Mouse (Mus musculus) MEL (cell line): ENCODE results near the gene Vps51. TPM values are rescaled to one million over a fixed set of nuclear protein-coding genes. Genes with fewer than 3 reads are reported as not detected.

Experiments
- DNase-seq: peaks from one replicate; pipeline ENCODE4 v3.0.0; 2011; ENCODE audit warnings: low read depth, low spot score
- H3K27ac ChIP-seq: 2 replicates; pipeline ENCODE4 v1.5.1; 2012; ENCODE audit warnings: low read depth, mild to moderate bottlenecking, control low read depth, low read length, moderate library complexity; ENCODE audit not compliant: control insufficient read depth
- H3K27me3 ChIP-seq, 2 experiments: fragments of 150-350 bp in 1 of 2; sonication (generic) in 1 of 2; 2 replicates each; pipeline ENCODE4 v1.6.1; 2012; ENCODE audit warnings: low read length in 2 of 2, mild to moderate bottlenecking in 2 of 2, improper control_type of control experiment in 1 of 2, moderate library complexity in 1 of 2; ENCODE audit not compliant: insufficient read depth in 2 of 2, control insufficient read depth in 1 of 2
- H3K36me3 ChIP-seq, 2 experiments: 2 replicates each; pipeline ENCODE4 v1.6.1; 2012 to 2014; ENCODE audit warnings: low read length in 2 of 2, improper control_type of control experiment in 1 of 2, inconsistent platforms in 1 of 2, mild to moderate bottlenecking in 1 of 2; ENCODE audit not compliant: insufficient read depth in 2 of 2, control insufficient read depth in 1 of 2
- H3K4me1 ChIP-seq, 2 experiments: fragments of 150-350 bp in 1 of 2; sonication (generic) in 1 of 2; 2 replicates each; pipeline ENCODE4 v1.6.1; 2012; ENCODE audit warnings: low read length in 2 of 2, improper control_type of control experiment in 1 of 2, mild to moderate bottlenecking in 1 of 2; ENCODE audit not compliant: insufficient read depth in 2 of 2, control insufficient read depth in 1 of 2
- H3K4me3 ChIP-seq, 2 experiments: fragments of 150-350 bp in 1 of 2; sonication (generic) in 1 of 2; 2 replicates each; pipeline ENCODE4 v1.5.1; 2012; ENCODE audit warnings: low read depth in 2 of 2, low read length in 2 of 2, mild to moderate bottlenecking in 2 of 2, moderate library complexity in 2 of 2, control low read depth in 1 of 2, improper control_type of control experiment in 1 of 2; ENCODE audit not compliant: control insufficient read depth in 1 of 2, insufficient read depth in 1 of 2
- H3K79me2 ChIP-seq: 2 replicates; pipeline ENCODE4 v1.6.1; 2012; ENCODE audit warnings: mild to moderate bottlenecking, low read length, moderate library complexity; ENCODE audit not compliant: control insufficient read depth, poor library complexity, insufficient read depth
- H3K9ac ChIP-seq: 2 replicates; pipeline ENCODE4 v1.6.1; 2012; ENCODE audit warnings: low read depth, mild to moderate bottlenecking, control low read depth, low read length, moderate library complexity; ENCODE audit not compliant: control insufficient read depth, poor library complexity, severe bottlenecking
- H3K9me3 ChIP-seq: fragments of 150-350 bp; sonication (generic); replicated peaks from 2 replicates; pipeline ENCODE4 v1.6.1; 2012; ENCODE audit warnings: mild to moderate bottlenecking, low read length, improper control_type of control experiment, moderate library complexity; ENCODE audit not compliant: insufficient read depth
- CHD1 ChIP-seq: IDR thresholded peaks from 2 replicates; pipeline ENCODE4 v1.6.1; 2012; ENCODE audit warnings: low read depth, mild to moderate bottlenecking, inconsistent platforms, low read length, improper control_type of control experiment
- CTCF ChIP-seq, 3 experiments: IDR thresholded peaks in 2 of 3; conservative IDR thresholded peaks in 1 of 3; 2 replicates each; pipeline ENCODE4 v1.5.1; 2011 to 2012; ENCODE audit warnings: low read length in 3 of 3, low read depth in 2 of 3, mild to moderate bottlenecking in 2 of 3, improper control_type of control experiment in 1 of 3, inconsistent platforms in 1 of 3, mixed read lengths in 1 of 3, moderate library complexity in 1 of 3; ENCODE audit not compliant: control insufficient read depth in 1 of 3, insufficient read depth in 1 of 3, poor library complexity in 1 of 3, severe bottlenecking in 1 of 3
- E2F4 ChIP-seq: IDR thresholded peaks from 2 replicates; pipeline ENCODE4 v1.6.1; 2011; ENCODE audit warnings: low read depth, low read length, improper control_type of control experiment, borderline replicate concordance
- ELF1 ChIP-seq: IDR thresholded peaks from 2 replicates; pipeline ENCODE4 v1.6.1; 2014; ENCODE audit warnings: low read depth, mild to moderate bottlenecking, inconsistent platforms, low read length, improper control_type of control experiment, moderate library complexity
- EP300 ChIP-seq, 2 experiments: IDR thresholded peaks; 2 replicates each; pipeline ENCODE4 v1.6.1; 2011; ENCODE audit warnings: improper control_type of control experiment in 2 of 2, low read length in 2 of 2, low read depth in 1 of 2, mild to moderate bottlenecking in 1 of 2
- ETS1 ChIP-seq: IDR thresholded peaks from 2 replicates; pipeline ENCODE4 v1.6.1; 2012; ENCODE audit warnings: low read depth, mild to moderate bottlenecking, inconsistent platforms, low read length, improper control_type of control experiment, moderate library complexity
- GATA1 ChIP-seq: IDR thresholded peaks from 2 replicates; pipeline ENCODE4 v1.6.1; 2011; ENCODE audit warnings: low read depth, low read length, improper control_type of control experiment
- HCFC1 ChIP-seq: IDR thresholded peaks from 2 replicates; pipeline ENCODE4 v1.6.1; 2012; ENCODE audit warnings: low read depth, mild to moderate bottlenecking, inconsistent platforms, low read length, improper control_type of control experiment, moderate library complexity
- KAT2A ChIP-seq: conservative IDR thresholded peaks from 2 replicates; pipeline ENCODE4 v1.6.1; 2012; ENCODE audit warnings: low read depth, low read length, improper control_type of control experiment, inconsistent platforms
- MAX ChIP-seq: IDR thresholded peaks from 2 replicates; pipeline ENCODE4 v1.6.1; 2011; ENCODE audit warnings: low read length, improper control_type of control experiment
- MAZ ChIP-seq: IDR thresholded peaks from 2 replicates; pipeline ENCODE4 v1.6.1; 2012; ENCODE audit warnings: low read depth, mild to moderate bottlenecking, inconsistent platforms, low read length, improper control_type of control experiment
- MEF2A ChIP-seq: IDR thresholded peaks from 2 replicates; pipeline ENCODE4 v1.6.1; 2014; ENCODE audit warnings: low read depth, mild to moderate bottlenecking, inconsistent platforms, low read length, improper control_type of control experiment; ENCODE audit not compliant: poor library complexity, insufficient replicate concordance, severe bottlenecking; ENCODE audit errors: extremely low read depth
- MXI1 ChIP-seq: IDR thresholded peaks from 2 replicates; pipeline ENCODE4 v1.6.1; 2011; ENCODE audit warnings: mild to moderate bottlenecking, low read depth, low read length, improper control_type of control experiment
- MYB ChIP-seq: IDR thresholded peaks from 2 replicates; pipeline ENCODE4 v1.6.1; 2011; ENCODE audit warnings: mild to moderate bottlenecking, low read depth, low read length, improper control_type of control experiment
- NELFE ChIP-seq: IDR thresholded peaks from 2 replicates; pipeline ENCODE4 v1.6.1; 2011; ENCODE audit warnings: low read depth, low read length, improper control_type of control experiment
- POLR2A ChIP-seq, 2 experiments: IDR thresholded peaks; 2 replicates each; pipeline ENCODE4 v1.6.1; 2011 to 2012; ENCODE audit warnings: low read length in 2 of 2, mild to moderate bottlenecking in 2 of 2, control low read depth in 1 of 2, improper control_type of control experiment in 1 of 2, low read depth in 1 of 2, moderate library complexity in 1 of 2; ENCODE audit not compliant: control insufficient read depth in 1 of 2, insufficient read depth in 1 of 2, poor library complexity in 1 of 2
- POLR2AphosphoS2 ChIP-seq: IDR thresholded peaks from 2 replicates; pipeline ENCODE4 v1.6.1; 2011; ENCODE audit warnings: low read length, improper control_type of control experiment
- RAD21 ChIP-seq: IDR thresholded peaks from 2 replicates; pipeline ENCODE4 v1.6.1; 2011; ENCODE audit warnings: mild to moderate bottlenecking, low read depth, low read length, improper control_type of control experiment
- SIN3A ChIP-seq: IDR thresholded peaks from 2 replicates; pipeline ENCODE4 v1.6.1; 2012; ENCODE audit warnings: low read length, improper control_type of control experiment, inconsistent platforms
- TBP ChIP-seq: IDR thresholded peaks from 2 replicates; pipeline ENCODE4 v1.8.0; 2011; ENCODE audit warnings: low read depth, low read length, improper control_type of control experiment
- UBTF ChIP-seq: IDR thresholded peaks from 2 replicates; pipeline ENCODE4 v1.6.1; 2012; ENCODE audit warnings: low read depth, mild to moderate bottlenecking, inconsistent platforms, low read length, improper control_type of control experiment, moderate library complexity, borderline replicate concordance; ENCODE audit not compliant: insufficient read depth
- USF1 ChIP-seq: IDR thresholded peaks from 2 replicates; pipeline ENCODE4 v1.6.1; 2014; ENCODE audit warnings: low read depth, mild to moderate bottlenecking, inconsistent platforms, low read length, improper control_type of control experiment, moderate library complexity
- ZKSCAN1 ChIP-seq: IDR thresholded peaks from 2 replicates; pipeline ENCODE4 v1.6.1; 2012; ENCODE audit warnings: low read depth, mild to moderate bottlenecking, inconsistent platforms, low read length, improper control_type of control experiment, moderate library complexity
- ZMIZ1 ChIP-seq: IDR thresholded peaks from 2 replicates; pipeline ENCODE4 v1.6.1; 2012; ENCODE audit warnings: low read depth, mild to moderate bottlenecking, inconsistent platforms, low read length, improper control_type of control experiment, moderate library complexity
- polyA plus RNA-seq, 2 experiments: library from polyadenylated mRNA; stranded (reverse) in 1 of 2; unstranded in 1 of 2; fragments of >175 nt in 1 of 2; fragments of >200 nt in 1 of 2; gene quantifications; 2 replicates each; pipeline versions ENCODE4 v1.2.1 to v1.2.4; 2012; ENCODE audit warnings: low replicate concordance in 2 of 2, low read depth in 1 of 2; ENCODE audit not compliant: insufficient read length in 2 of 2, insufficient read depth in 1 of 2, missing spikeins in 1 of 2
- total RNA-seq: library from RNA; depleted of rRNA; stranded (reverse); fragments of 300-350 nt; gene quantifications from 2 replicates; pipeline ENCODE4 v1.2.3, GENCODE M21; 2012

Vps51 gene
- total and polyA plus RNA-seq, 3 experiments: 29.4 to 60.5 TPM; not detected in 1

DNA sequence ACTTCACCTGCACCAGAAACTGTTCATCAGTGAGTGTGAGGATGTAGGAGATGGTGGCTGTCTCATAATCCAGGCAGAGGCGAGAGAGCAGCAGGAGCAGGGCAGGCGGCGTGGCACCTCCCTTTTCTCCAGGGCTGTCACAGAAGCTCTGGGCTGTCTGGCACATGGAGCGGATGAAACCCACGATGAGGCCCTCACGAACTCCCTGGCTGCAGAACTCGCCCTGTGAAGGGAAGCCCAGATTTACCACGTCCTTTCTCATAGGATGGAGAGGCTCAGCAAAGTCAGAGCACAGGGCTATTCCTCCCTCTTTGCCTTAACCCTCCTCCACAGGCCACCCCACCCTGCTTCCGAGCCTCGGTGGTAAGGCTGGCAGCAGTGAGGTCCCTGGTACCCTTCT is 7.2 kb downstream of the Vps51 start:
- H3K9me3 ChIP-seq: no peaks in the 10 kb centered on the region
- H3K4me3 ChIP-seq: no peak overlapping the region
- TF ChIP-seq POLR2AphosphoS2: no peak
- no peak for TF ChIP-seq NELFE
- no peaks in the 10 kb centered on the region for H3K36me3 ChIP-seq
- H3K27me3 ChIP-seq: no peaks in the 10 kb centered on the region
- H3K4me1 ChIP-seq: peaks cover 0 to 8% of the 10 kb centered on the region in 2 experiments; a peak in 3 of 4 replicates
- no peak overlapping the region for H3K9ac ChIP-seq
- H3K27ac ChIP-seq: no peak overlapping the region
- no peak for DNase-seq
- no peaks in the 10 kb centered on the region for H3K79me2 ChIP-seq

GRCm38 (mm10) chr19:6068951-6069350 is 8.1 kb downstream of the Vps51 start:
- H3K27me3 ChIP-seq: no peaks in the 10 kb centered on the region
- H3K9me3 ChIP-seq: no peaks in the 10 kb centered on the region
- no peak overlapping the region for H3K9ac ChIP-seq
- H3K4me1 ChIP-seq: peaks cover 0 to 8% of the 10 kb centered on the region in 2 experiments; a peak in 3 of 4 replicates
- no peaks in the 10 kb centered on the region for H3K36me3 ChIP-seq
- no peak overlapping the region for H3K4me3 ChIP-seq
- TF ChIP-seq USF1 (no peak), GATA1 (no peak), TBP (no peak), MAZ (no peak), POLR2AphosphoS2 (no peak)
- DNase-seq: peak; percentile 37
- no peak overlapping the region for H3K27ac ChIP-seq
- no peaks in the 10 kb centered on the region for H3K79me2 ChIP-seq

DNA sequence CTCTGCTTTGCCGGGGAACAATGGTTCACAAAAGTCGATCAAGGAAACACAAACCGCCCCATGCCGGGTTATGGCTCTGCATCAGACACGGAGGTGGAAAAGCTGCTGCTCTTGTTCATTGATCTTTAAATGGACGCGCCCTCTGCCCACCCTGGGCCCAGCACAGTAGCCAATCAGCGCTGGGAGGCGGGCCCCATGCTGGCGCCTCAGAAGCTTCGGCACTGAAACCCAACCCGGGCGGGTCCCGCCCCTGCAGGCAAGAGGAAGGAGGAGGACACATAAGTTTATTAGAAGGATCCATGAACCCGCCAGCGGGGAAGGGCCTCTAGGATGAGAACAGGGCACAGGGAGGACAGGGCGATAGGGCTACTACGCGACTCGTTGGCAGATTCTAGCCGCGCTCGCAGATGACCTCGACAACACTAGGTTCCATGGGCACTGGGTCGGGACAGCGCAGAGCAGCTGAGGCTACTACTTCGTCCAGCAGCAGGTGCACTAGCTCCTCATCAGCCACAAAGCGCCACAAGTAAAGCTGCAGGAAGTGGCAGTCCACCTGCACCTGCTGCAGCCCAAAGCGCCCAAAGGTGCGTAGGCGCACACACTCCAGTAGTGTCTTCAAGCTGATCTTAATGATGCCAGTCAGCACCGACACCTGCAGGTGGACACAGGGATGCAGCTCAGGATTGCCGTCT is 9.2 kb downstream of the Vps51 start, which contains the start of gene Tm7sf2:
Gene Tm7sf2 (minus strand): TSS at position 650 of the 692 bp plus-strand sequence.
- no peaks in the 10 kb centered on the region for H3K79me2 ChIP-seq
- no peaks in the 10 kb centered on the region for H3K36me3 ChIP-seq
- no peaks in the 10 kb centered on the region for H3K27me3 ChIP-seq
- DNase-seq: peak; percentile 95
- peak within 1 kb of the TSS; percentile 49 to 73 for H3K4me3 ChIP-seq
- peak within 1 kb of the TSS; percentile 15 for H3K27ac ChIP-seq
- peak within 1 kb of the TSS; percentile 75 for H3K9ac ChIP-seq
- H3K9me3 ChIP-seq: no peaks in the 10 kb centered on the region
- H3K4me1 ChIP-seq: peaks cover 0 to 8% of the 10 kb centered on the region in 2 experiments; a peak in 3 of 4 replicates
- TF ChIP-seq POLR2AphosphoS2 (peak; percentile 70), ETS1 (no peak), USF1 (no peak), UBTF (no peak), ZKSCAN1 (no peak), GATA1 (no peak), TBP (peak; percentile 73), CTCF (IDR thresholded peaks at IDR 0.05 in 2 of 3, conservative IDR thresholded peaks at IDR 0.05 in 1 of 3; ENCODE audit: control insufficient read depth in 1 of 3, insufficient read depth in 1 of 3, low read depth in 2 of 3, low read length in 3 of 3, poor library complexity in 1 of 3, severe bottlenecking in 1 of 3) (no peak), KAT2A (no peak), MYB (no peak), CHD1 (no peak), MAX (no peak), HCFC1 (0 out of 2 replicates have a peak, but pooled peaks have one; percentile 33), ZMIZ1 (no peak), RAD21 (no peak), POLR2A (IDR thresholded peaks at IDR 0.05; ENCODE audit: control insufficient read depth in 1 of 2, insufficient read depth in 1 of 2, low read depth in 1 of 2, low read length in 2 of 2, poor library complexity in 1 of 2) (peak; percentile 42 to 80; a peak in 2 of 4 replicates), MXI1 (peak; percentile 60), NELFE (peak; percentile 58), EP300 (IDR thresholded peaks at IDR 0.05; ENCODE audit: low read depth in 1 of 2, low read length in 2 of 2) (no peak), MEF2A (no peak), E2F4 (no peak), ELF1 (no peak), SIN3A (0 out of 2 replicates have a peak, but pooled peaks have one; percentile 34)
